Mouse (Mus musculus) c-Kit-negative CD71-positive TER-119-positive erythroid progenitor cells, embryonic 14.5 days (primary cell): ENCODE results near the gene Dnajc16.
"Not testable (repeated sequence)": the region's sequence is repeated elsewhere in the genome, so short reads cannot be mapped to it uniquely, and the experiment has no call there.

Source experiments
- DNase-seq: peaks from one replicate; pipeline ENCODE4 v3.0.0-alpha.2; 2013; ENCODE audit warnings: low read depth, low spot score

The Dnajc16 gene

DNA sequence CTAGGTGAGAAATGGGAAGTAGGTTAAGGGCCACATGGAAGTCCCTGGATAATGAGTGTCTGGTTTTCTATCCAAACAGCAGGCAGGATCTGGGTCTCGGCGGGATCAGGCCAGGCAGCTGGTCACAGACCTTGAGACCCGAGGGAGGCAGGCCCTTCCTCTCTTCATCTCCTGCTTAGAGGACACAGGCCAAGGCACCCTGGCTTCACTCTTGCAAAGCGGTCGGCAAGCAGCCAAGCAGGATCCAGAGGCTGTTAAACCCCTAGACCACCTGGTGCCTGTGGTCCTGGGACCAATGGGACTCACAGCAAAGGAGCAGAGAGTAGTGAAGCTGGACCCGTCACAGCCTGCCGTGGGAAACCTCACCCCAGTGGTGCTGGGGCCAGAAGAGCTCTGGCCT is 5.6 kb upstream of the Dnajc16 start:
- no peak for DNase-seq

DNA sequence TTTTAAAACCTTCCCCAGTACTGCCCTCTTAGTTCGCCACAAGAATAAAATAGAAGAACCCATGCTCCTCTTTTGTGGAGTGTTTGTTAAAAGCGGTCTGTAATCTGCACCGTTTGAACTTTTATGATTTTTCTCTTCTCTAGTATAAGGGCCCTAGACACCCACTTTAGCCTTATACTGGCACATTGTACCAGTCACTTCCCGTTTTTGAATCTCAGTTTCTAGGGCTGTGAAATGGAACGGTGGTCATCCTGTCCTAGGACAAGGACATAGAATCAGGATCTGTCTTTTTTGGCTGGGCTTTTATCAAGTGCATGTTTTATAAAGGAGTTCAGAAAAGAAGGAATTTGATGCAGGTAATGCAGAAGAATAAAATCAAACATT is 3.4 kb upstream of the Dnajc16 start:
- no peak for DNase-seq

- peak; percentile 96 for DNase-seq
These were observed 2.8 kb upstream of the Dnajc16 start, which contains the start of gene Casp9 for GRCm38 (mm10) chr4:141793282-141794151. Casp9 (plus strand) TSS chr4:141793612.

DNA sequence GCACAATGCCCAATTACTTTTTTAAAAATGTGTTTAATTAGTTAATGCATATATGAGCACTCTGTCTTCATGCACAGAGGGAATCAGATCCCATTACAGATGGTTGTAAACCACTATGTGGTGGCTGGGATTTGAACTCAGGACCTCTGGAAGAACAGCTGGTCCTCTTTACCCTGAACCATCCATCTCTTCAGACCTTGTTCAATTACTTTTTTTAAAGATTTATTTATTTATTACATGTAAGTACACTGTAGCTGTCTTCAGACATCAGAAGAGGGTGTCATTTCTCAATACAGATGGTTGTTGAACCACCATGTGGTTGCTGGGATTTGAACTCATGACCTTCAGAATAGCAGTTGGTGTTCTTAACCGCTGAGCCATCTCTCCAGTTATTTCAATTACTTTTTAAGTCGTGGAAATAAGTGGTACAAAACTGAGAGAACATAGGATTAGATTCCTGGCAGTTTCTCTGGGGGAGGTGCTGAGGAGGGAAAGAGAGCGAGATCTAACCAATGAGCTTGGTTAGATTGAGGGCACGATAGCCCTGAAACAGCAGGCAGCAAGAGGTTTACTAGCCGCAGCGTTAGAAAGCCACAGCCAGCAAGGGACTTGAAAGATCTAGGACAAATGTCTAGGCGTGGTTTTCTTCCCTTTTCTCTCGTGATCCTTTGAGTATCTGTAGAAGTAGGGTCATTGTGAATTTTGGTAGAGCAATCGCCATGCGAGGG is 2.0 kb upstream of the Dnajc16 start:
- no peak for DNase-seq

DNA sequence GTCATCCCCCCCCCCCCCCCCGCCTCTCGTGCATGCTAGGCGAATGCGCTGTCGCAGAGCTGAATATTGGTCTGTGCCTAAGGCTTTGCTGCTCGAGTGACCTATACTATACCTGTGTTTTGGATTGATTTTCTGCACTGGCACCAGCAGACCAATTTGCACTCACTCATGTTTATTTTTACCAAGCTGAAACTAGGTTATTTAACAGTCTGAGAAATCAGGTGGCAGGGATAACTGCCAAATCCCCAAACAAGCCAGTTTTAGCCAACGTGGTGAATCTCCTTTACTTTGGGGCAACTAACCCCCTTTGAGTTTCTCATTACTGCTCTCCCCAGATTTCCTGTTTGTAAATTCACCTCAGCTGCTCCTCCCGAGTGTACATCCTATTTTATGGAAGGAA is 1.2 kb upstream of the Dnajc16 start:
- no peak for DNase-seq

- DNase-seq = no peak
These were observed 755 bp upstream of the Dnajc16 start for GRCm38 (mm10) chr4:141791486-141791885.

DNA sequence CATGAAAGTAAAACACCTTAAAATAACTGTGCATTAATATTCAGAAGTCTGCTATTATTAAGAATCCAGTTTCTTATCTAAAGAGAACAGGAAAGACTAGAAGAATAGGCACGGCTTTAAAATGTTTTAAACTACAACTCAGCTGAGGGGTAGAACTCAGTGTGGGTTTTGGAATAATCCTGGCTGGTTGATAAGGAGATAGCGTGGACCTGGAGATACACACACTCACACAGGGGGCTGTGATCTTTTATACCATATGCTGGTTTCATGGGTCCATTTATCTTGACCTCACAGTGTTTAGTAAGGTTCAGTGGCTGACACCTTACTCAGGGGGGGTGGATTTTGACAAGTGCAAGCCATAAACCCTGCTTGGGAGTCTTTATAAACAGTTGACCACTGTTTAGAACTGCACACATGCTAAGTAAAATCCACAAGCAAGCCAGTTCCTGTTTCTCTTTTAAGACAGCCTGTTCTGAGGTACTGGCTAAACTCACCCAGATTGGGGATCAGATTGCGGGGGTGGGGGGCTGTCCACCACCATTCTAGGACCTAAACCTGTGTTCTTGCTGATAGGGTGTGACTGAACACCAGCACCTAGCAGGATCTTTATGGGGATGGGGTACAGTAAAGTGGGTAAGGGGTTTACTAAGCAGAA is 1.0 kb downstream of the Dnajc16 start:
- DNase-seq = no peak

GRCm38 (mm10) chr4:141787462-141787861 is 3.3 kb downstream of the Dnajc16 start:
- no peak for DNase-seq

DNA sequence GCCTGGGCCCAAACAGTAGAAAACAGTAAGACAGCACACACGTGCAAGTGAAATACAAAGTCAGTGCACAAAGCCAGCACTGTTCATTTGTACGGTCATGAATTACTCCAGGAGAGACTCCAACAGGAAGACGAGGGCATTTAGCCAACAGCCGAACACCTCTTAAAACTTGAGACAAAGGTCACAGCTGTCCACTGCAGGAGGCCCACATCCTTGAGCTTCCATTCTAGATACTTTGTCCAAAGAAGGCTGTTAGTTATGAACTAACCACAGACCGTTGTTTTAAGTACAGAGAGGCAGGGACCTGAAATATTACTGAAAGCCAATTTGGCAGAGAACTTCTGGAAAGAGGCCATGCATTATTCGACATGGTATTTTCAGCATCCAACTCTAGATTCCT is 3.7 kb downstream of the Dnajc16 start:
- no peak for DNase-seq

DNA sequence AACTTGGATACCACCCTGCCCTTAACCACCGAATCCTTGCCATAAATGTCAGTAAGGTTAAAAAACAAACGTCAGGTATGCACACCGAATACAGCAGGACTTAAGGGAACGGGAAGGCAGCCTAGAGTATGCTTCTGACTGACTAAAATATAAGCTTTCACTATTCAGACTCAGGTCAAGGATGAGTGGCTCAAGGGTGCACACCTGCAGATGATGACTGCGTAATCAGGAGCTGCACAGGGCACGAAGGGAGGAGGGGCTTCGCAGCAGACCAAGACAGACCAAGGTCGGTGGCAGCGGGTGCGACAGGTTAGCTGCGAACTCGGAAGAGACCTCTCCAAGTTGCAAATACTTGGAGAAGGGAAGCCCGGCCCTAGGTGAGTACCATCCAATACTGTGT is 4.6 kb downstream of the Dnajc16 start:
- no peak for DNase-seq

- no peak for DNase-seq
These were observed 5.9 kb downstream of the Dnajc16 start for GRCm38 (mm10) chr4:141784835-141785234.

GRCm38 (mm10) chr4:141781201-141781985 is 9.3 kb downstream of the Dnajc16 start:
- no peak for DNase-seq

DNA sequence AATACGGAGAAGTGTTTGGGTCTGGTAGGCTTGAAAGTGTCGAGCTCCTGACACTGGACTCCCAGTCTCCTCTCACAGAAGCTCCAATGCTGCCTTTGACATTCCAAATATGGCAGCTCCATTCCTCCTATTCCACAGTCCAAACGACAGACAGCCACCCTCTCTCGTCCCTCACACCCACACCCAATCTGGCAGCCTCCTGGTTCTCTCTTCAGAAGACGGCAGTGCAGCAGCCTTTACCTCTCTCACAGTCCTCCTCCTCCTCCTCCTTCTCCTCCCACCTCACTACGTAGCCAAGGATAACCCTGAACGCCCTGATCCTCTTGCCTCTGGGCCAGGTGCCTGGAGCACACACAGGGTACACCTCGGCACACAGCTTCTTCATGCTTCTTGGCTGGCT is 10.9 kb downstream of the Dnajc16 start:
- no peak for DNase-seq

DNA sequence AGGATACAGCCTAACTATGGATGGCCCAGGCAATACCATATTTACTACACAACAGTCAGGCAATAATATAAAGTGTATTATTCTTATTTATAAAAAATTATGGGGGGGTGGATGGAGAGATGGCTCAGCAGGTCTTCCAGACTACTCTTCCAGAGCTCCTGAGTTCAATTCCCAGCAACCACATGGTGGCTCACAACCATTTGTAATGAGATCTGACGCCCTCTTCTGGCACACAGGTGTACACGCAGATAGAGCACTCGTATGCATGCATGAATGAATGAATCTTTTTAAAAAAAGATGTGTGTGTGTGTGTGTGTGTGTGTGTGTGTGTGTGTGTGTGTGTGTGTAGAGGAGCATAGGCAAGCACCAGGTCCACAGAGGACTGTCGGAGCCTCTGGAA is 17.7 kb downstream of the Dnajc16 start:
- not testable (repeated sequence) for DNase-seq

DNA sequence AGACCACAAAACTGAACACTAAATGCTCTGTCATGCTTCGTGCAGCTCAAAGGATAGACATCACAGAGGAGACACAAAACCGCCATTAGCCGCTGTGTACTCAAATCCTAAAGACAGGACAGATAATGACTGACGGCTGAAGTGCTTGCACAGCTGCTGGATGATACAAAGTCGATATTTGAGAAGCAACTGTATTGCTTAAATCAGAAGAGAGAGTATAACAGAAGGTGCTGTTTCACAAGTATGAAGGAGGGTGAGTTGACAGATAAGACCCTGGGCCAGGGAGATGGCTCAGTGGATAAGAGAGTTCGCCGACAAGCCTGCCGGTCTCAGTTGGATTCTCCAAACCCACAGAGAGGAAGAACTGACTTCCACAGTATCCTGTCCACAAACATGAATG is 18.9 kb downstream of the Dnajc16 start:
- no peak for DNase-seq

GRCm38 (mm10) chr4:141769501-141770160 is 21.1 kb downstream of the Dnajc16 start:
- DNase-seq = no peak

- peak; percentile 62 for DNase-seq
These were observed 23.2 kb downstream of the Dnajc16 start for GRCm38 (mm10) chr4:141767353-141768036.

- no peak for DNase-seq
These were observed 23.9 kb downstream of the Dnajc16 start for GRCm38 (mm10) chr4:141766668-141767352.

- no peak for DNase-seq
These were observed 24.4 kb downstream of the Dnajc16 start for GRCm38 (mm10) chr4:141766316-141766667.

GRCm38 (mm10) chr4:141765008-141765407 is 25.7 kb downstream of the Dnajc16 start:
- no peak for DNase-seq
